Mouse (Mus musculus): Measurements from ENCODE around the gene Lgals12.

Gene Lgals12

GRCm38 (mm10) chr19:7583599-7583998, 23.4 kb downstream of the Lgals12 start:
- DNase-seq (ENCODE audit: low spot score in 2 of 2) = no peak

- no peak for DNase-seq (ENCODE audit: low spot score in 2 of 2)
Measured at GRCm38 (mm10) chr19:7583101-7583500, 23.9 kb downstream of the Lgals12 start.

- DNase-seq (ENCODE audit: low spot score in 2 of 2) = no peak
Measured at GRCm38 (mm10) chr19:7581042-7581441, 26.0 kb downstream of the Lgals12 start.

GRCm38 (mm10) chr19:7577710-7578109, 29.3 kb downstream of the Lgals12 start:
- no peak for DNase-seq (ENCODE audit: low spot score in 2 of 2)

- no peak for DNase-seq (ENCODE audit: low spot score in 2 of 2)
Measured at GRCm38 (mm10) chr19:7576180-7576579, 30.8 kb downstream of the Lgals12 start.

- DNase-seq (ENCODE audit: low spot score in 2 of 2) = no peak
Measured at GRCm38 (mm10) chr19:7569650-7570049, 37.3 kb downstream of the Lgals12 start.

GRCm38 (mm10) chr19:7568364-7568763, 38.6 kb downstream of the Lgals12 start:
- DNase-seq (ENCODE audit: low spot score in 2 of 2) = no peak

GRCm38 (mm10) chr19:7566826-7567225, 40.2 kb downstream of the Lgals12 start:
- DNase-seq (ENCODE audit: low spot score in 2 of 2) = no peak

GRCm38 (mm10) chr19:7564457-7564856, 42.5 kb downstream of the Lgals12 start:
- DNase-seq (ENCODE audit: low spot score in 2 of 2) = no peak

- no peak for DNase-seq (ENCODE audit: low spot score in 2 of 2)
Measured at GRCm38 (mm10) chr19:7563676-7564075, 43.3 kb downstream of the Lgals12 start.

- no peak for DNase-seq (ENCODE audit: low spot score in 2 of 2)
Measured at GRCm38 (mm10) chr19:7562601-7563129, 44.3 kb downstream of the Lgals12 start.

- DNase-seq (ENCODE audit: low spot score in 2 of 2) = no peak
Measured at GRCm38 (mm10) chr19:7561456-7561855, 45.5 kb downstream of the Lgals12 start.

GRCm38 (mm10) chr19:7559986-7560385, 47.0 kb downstream of the Lgals12 start:
- DNase-seq (ENCODE audit: low spot score in 2 of 2) = no peak

- DNase-seq (ENCODE audit: low spot score in 2 of 2) = no peak
Measured at GRCm38 (mm10) chr19:7558675-7559074, 48.3 kb downstream of the Lgals12 start.

GRCm38 (mm10) chr19:7557844-7558243, 49.1 kb downstream of the Lgals12 start:
- DNase-seq (ENCODE audit: low spot score in 2 of 2) = no peak

- DNase-seq (ENCODE audit: low spot score in 2 of 2) = peak; percentile 79 to 84
Measured at GRCm38 (mm10) chr19:7557328-7557822, 49.6 kb downstream of the Lgals12 start, which contains the start of gene Pla2g16. Gene Pla2g16 (plus strand): TSS chr19:7557459.

- DNase-seq (ENCODE audit: low spot score in 2 of 2) = no peak
Measured at GRCm38 (mm10) chr19:7556641-7557040, 50.4 kb downstream of the Lgals12 start.

- no peak for DNase-seq (ENCODE audit: low spot score in 2 of 2)
Measured at GRCm38 (mm10) chr19:7554881-7555280, 52.1 kb downstream of the Lgals12 start.

- peak; percentile 24 to 47 for DNase-seq (ENCODE audit: low spot score in 2 of 2)
Measured at GRCm38 (mm10) chr19:7553441-7553840, 53.6 kb downstream of the Lgals12 start.

GRCm38 (mm10) chr19:7552301-7552673, 54.7 kb downstream of the Lgals12 start:
- peak; percentile 20 to 34 for DNase-seq (ENCODE audit: low spot score in 2 of 2)

- DNase-seq (ENCODE audit: low spot score in 2 of 2) = peak; percentile 38 to 50
Measured at GRCm38 (mm10) chr19:7551550-7552300, 55.3 kb downstream of the Lgals12 start.

- no peak for DNase-seq (ENCODE audit: low spot score in 2 of 2)
Measured at GRCm38 (mm10) chr19:7548924-7549323, 58.1 kb downstream of the Lgals12 start.
